Mouse (Mus musculus) embryonic facial prominence, embryonic 10.5 days (tissue): ENCODE measurements around the gene Trrap. TPM values are rescaled to one million over a fixed set of nuclear protein-coding genes. Genes with fewer than 3 reads are reported as not detected.

Source experiments
- DNase-seq: peaks from one replicate; pipeline ENCODE4 v3.0.0-alpha.2; 2017; ENCODE audit warnings: low spot score
- H3K27ac ChIP-seq: fragments of 300-500 bp; sonication (generic); replicated peaks from 2 replicates; pipeline ENCODE4 v1.5.1; 2016; ENCODE audit warnings: mild to moderate bottlenecking
- H3K27me3 ChIP-seq: fragments of 300-500 bp; sonication (generic); replicated peaks from 2 replicates; pipeline ENCODE4 v1.6.1; 2016; ENCODE audit warnings: low read depth, mild to moderate bottlenecking; ENCODE audit not compliant: poor library complexity, severe bottlenecking
- H3K36me3 ChIP-seq: fragments of 300-500 bp; sonication (generic); replicated peaks from 2 replicates; pipeline ENCODE4 v1.6.1; 2016; ENCODE audit warnings: mild to moderate bottlenecking, moderate library complexity
- H3K4me1 ChIP-seq: fragments of 300-500 bp; sonication (generic); 2 replicates; pipeline ENCODE4 v1.6.1; 2016
- H3K4me3 ChIP-seq: fragments of 300-500 bp; sonication (generic); 2 replicates; pipeline ENCODE4 v1.5.1; 2016; ENCODE audit warnings: mild to moderate bottlenecking, moderate library complexity
- H3K9me3 ChIP-seq: fragments of 300-500 bp; sonication (generic); 2 replicates; pipeline ENCODE4 v1.6.1; 2016; ENCODE audit warnings: mild to moderate bottlenecking
- WGBS: fragments of 180-500 bp; shearing (Covaris S2); methylation state at CpG from one replicate; pipeline ENCODE4 v1.1.7; 2016; 5-methylcytosine and 5-hydroxymethylcytosine counted together
- polyA plus RNA-seq: library from polyadenylated mRNA; unstranded; fragments of >200 nt; fragmentation: Nextera tagmentation; extraction: Ambion mirVana; gene quantifications from 2 replicates; pipeline ENCODE4 v1.2.1, GENCODE M21; 2016

The Trrap gene
- polyA plus RNA-seq, 1 experiment from 2014 or later: 85.2 TPM

DNA sequence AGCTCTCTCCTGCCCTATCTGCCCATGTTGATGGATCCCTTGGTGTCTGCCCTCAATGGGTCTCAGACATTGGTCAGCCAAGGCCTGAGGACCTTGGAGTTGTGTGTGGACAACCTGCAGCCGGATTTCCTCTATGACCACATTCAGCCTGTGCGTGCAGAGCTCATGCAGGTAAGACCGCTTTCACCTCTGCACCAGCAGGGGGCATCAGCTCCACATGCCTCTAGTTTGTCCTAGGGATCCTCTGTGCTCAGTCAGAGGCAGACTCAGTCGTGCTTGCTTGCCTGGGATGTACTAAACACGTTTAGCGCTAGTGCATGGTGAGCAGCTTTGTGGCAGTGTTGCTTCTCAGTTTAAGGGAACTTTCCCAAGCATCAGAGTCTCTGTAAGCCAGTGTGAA, 27.2 kb downstream of the Trrap start:
- H3K4me3 ChIP-seq: no peak overlapping the region
- H3K27ac ChIP-seq: no peak overlapping the region
- 80% methylated on average over 6 of the region's 6 CpGs for WGBS
- H3K4me1 ChIP-seq: no peaks in the 10 kb centered on the region
- H3K36me3 ChIP-seq: peaks cover 100% of the 10 kb centered on the region
- peak; percentile 38 for DNase-seq
- no peaks in the 10 kb centered on the region for H3K27me3 ChIP-seq
- H3K9me3 ChIP-seq: no peaks in the 10 kb centered on the region

DNA sequence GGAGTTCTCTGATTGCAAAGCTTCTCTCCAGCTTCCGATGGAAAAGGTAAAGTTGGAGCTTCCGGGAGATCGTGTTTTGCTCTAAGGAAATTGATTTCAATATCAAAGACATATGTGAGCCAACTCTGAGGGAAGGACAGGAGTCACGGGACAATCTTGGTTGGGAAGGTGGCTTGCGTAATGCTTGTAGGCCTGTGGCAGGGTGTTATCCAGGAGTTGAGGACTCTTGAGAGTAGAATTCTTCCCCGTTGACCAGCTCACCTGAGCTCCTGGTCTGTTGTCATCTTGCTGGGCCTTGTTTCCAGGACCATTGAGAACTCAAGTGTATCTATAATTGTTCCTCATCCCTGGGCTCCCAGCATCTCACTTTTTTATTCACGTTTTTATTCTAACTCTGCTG, 29.6 kb downstream of the Trrap start:
- Histone ChIP-seq H3K4me1 (no peaks in the 10 kb centered on the region), H3K4me3 (no peak overlapping the region), H3K9me3 (no peaks in the 10 kb centered on the region), H3K27me3 (no peaks in the 10 kb centered on the region), H3K36me3 (peaks cover 100% of the 10 kb centered on the region), H3K27ac (no peak overlapping the region)
- WGBS: 92% methylated on average over 7 of the region's 7 CpGs
- DNase-seq: no peak

GRCm38 (mm10) chr5:144803066-144803465, 35.5 kb downstream of the Trrap start:
- Histone ChIP-seq H3K9me3 (no peaks in the 10 kb centered on the region), H3K27me3 (no peaks in the 10 kb centered on the region), H3K36me3 (peaks cover 100% of the 10 kb centered on the region), H3K4me3 (no peak overlapping the region), H3K27ac (no peak overlapping the region), H3K4me1 (no peaks in the 10 kb centered on the region)
- WGBS: 92% methylated on average over 8 of the region's 8 CpGs
- no peak for DNase-seq

GRCm38 (mm10) chr5:144804181-144804580, 36.6 kb downstream of the Trrap start:
- WGBS: 93% methylated on average over 7 of the region's 7 CpGs
- H3K36me3 ChIP-seq: peaks cover 100% of the 10 kb centered on the region
- DNase-seq: no peak

GRCm38 (mm10) chr5:144806931-144807330, 39.4 kb downstream of the Trrap start:
- Histone ChIP-seq H3K9me3 (peaks cover 8% of the 10 kb centered on the region; the same call in 1 of the 2 replicates), H3K4me1 (no peaks in the 10 kb centered on the region), H3K4me3 (no peak overlapping the region), H3K36me3 (peaks cover 100% of the 10 kb centered on the region), H3K27ac (no peak overlapping the region), H3K27me3 (no peaks in the 10 kb centered on the region)
- 95% methylated on average over 10 of the region's 10 CpGs for WGBS
- DNase-seq: no peak

More at GRCm38 (mm10) chr5:144804181-144804580, 36.6 kb downstream of the Trrap start:
- H3K4me3 ChIP-seq: no peak overlapping the region
- no peaks in the 10 kb centered on the region for H3K9me3 ChIP-seq
- H3K27ac ChIP-seq: no peak overlapping the region
- no peaks in the 10 kb centered on the region for H3K27me3 ChIP-seq
- no peaks in the 10 kb centered on the region for H3K4me1 ChIP-seq

DNA sequence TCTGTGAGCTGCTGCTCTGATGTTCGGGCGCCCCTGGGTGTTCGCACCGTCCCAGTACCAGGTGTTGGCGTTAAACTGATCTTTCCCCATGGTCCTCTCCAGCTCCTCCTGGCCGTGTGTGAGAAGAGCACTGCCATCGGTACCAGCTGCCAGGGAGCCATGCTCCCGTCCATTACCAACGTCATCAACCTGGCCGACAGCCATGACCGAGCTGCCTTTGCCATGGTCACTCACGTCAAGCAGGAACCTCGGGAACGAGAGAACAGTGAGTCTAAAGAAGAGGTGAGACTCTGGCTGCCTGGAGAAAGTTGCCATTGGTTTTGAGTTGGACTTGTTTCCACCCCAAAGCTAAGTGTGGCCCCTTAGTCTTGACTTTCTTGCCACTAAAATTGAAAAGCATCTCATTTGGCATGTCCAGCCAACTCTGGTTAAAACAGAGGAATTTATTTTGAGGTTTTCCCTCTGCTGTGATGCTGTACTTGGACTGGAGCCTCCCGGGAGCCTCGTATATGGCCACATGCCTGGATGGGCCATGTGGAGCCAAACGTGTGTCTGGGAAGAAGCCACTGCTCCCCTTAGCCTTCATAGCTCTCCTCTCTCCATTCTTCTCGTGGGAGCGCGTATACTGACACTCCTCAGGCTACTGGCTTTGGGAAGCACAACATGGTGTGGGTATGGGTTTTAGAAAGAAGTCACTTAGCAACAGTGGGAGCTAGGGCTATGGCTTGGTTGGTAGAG, 61.0 kb downstream of the Trrap start:
- Histone ChIP-seq H3K36me3 (peaks cover 100% of the 10 kb centered on the region), H3K27me3 (no peaks in the 10 kb centered on the region), H3K4me3 (no peak overlapping the region), H3K27ac (no peak overlapping the region), H3K9me3 (no peaks in the 10 kb centered on the region), H3K4me1 (no peaks in the 10 kb centered on the region)
- WGBS: 95% methylated on average over 20 of the region's 20 CpGs
- DNase-seq: no peak

DNA sequence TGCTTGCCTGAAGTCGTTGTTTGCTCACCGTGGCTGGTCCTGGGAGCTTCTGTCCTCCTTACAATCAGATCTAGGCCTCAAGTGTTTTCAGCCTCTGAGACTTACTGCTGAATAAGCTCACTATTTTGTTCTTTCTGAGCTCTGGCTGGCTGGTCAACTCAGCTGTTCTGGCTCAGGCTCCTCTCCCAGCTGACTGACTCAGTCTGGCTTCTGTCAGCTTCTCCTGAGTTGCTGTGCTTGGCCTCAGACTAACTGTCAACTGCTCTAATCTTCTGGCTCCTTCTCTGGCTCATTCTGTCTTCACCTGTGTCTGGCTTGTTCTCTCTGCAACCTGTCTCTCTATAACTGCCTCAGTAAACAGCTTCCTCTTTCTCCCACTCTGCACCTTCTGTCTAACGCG, 62.1 kb downstream of the Trrap start:
- H3K36me3 ChIP-seq: peaks cover 100% of the 10 kb centered on the region
- 95% methylated on average over 4 of the region's 4 CpGs for WGBS

GRCm38 (mm10) chr5:144831840-144832469, 64.4 kb downstream of the Trrap start:
- Histone ChIP-seq H3K4me3 (no peak overlapping the region), H3K27me3 (no peaks in the 10 kb centered on the region), H3K36me3 (peaks cover 100% of the 10 kb centered on the region), H3K27ac (no peak overlapping the region), H3K9me3 (no peaks in the 10 kb centered on the region), H3K4me1 (no peaks in the 10 kb centered on the region)
- DNase-seq: no peak
- WGBS: 90% methylated on average over 9 of the region's 9 CpGs

More for the DNA sequence above, 62.1 kb downstream of the Trrap start:
- Histone ChIP-seq H3K27me3 (no peaks in the 10 kb centered on the region), H3K4me3 (no peak overlapping the region), H3K9me3 (no peaks in the 10 kb centered on the region), H3K4me1 (no peaks in the 10 kb centered on the region), H3K27ac (no peak overlapping the region)
- DNase-seq: no peak

GRCm38 (mm10) chr5:144836100-144836499, 68.6 kb downstream of the Trrap start:
- H3K4me3 ChIP-seq: no peak overlapping the region
- no peaks in the 10 kb centered on the region for H3K27me3 ChIP-seq
- no peaks in the 10 kb centered on the region for H3K4me1 ChIP-seq
- peak; percentile 12 for DNase-seq
- no peak overlapping the region for H3K27ac ChIP-seq
- H3K36me3 ChIP-seq: peaks cover 100% of the 10 kb centered on the region
- H3K9me3 ChIP-seq: no peaks in the 10 kb centered on the region
- WGBS: 93% methylated on average over 3 of the region's 3 CpGs

- Histone ChIP-seq H3K36me3 (peaks cover 100% of the 10 kb centered on the region), H3K4me3 (no peak overlapping the region), H3K4me1 (no peaks in the 10 kb centered on the region), H3K9me3 (no peaks in the 10 kb centered on the region), H3K27ac (no peak overlapping the region), H3K27me3 (no peaks in the 10 kb centered on the region)
- no peak for DNase-seq
- 97% methylated on average over 20 of the region's 20 CpGs for WGBS
Observed at GRCm38 (mm10) chr5:144845352-144845751, 77.8 kb downstream of the Trrap start.

DNA sequence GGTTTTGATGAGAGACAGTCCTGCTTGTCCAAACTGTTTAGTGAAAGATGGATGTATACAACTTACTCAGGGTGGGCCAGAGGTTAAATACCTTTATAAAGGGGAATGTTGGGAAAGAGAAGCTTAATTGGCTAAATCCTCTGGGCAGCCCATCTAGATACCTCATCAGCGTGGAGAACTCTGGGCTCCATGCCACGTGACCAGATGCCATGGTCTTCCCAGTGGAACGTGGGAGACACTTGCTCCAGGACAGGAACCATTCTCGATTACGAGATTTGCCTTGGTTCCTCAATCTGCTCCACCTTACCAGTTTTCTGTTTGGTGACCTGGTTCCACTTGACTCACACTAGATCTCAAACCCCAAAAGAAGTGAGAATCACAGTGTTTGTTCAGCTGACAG, 81.2 kb downstream of the Trrap start:
- Histone ChIP-seq H3K36me3 (peaks cover 100% of the 10 kb centered on the region), H3K27ac (no peak overlapping the region), H3K4me1 (no peaks in the 10 kb centered on the region), H3K4me3 (no peak overlapping the region), H3K27me3 (no peaks in the 10 kb centered on the region), H3K9me3 (0 out of 2 replicates have a peak, but pooled peaks cover 2% of the 10 kb centered on the region)
- DNase-seq: no peak
- 95% methylated on average over 5 of the region's 5 CpGs for WGBS

DNA sequence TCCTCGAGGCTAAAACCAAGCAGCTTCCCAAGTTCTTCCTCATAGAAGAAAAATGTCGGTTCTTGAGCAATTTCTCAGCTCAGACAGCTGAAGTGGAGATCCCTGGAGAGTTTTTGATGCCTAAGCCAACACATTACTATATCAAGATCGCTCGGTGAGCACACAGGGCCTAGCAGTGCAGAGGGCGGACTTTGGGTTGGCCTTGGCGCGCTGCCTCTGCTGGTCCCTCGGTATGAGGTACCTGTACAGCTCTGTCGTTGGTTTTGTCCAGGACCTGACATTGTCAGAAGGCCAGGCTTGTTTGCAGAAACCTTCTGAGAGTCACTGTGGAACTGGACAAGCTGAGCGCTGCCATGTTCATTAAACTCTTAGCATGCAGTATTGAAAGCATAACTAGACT, 82.4 kb downstream of the Trrap start:
- DNase-seq: no peak
- H3K27me3 ChIP-seq: no peaks in the 10 kb centered on the region
- H3K4me3 ChIP-seq: no peak overlapping the region
- 0 out of 2 replicates have a peak, but pooled peaks cover 2% of the 10 kb centered on the region for H3K9me3 ChIP-seq
- 94% methylated on average over 10 of the region's 10 CpGs for WGBS
- peaks cover 100% of the 10 kb centered on the region for H3K36me3 ChIP-seq
- H3K4me1 ChIP-seq: no peaks in the 10 kb centered on the region
- H3K27ac ChIP-seq: no peak overlapping the region

GRCm38 (mm10) chr5:144851820-144852219, 84.3 kb downstream of the Trrap start:
- no peaks in the 10 kb centered on the region for H3K4me1 ChIP-seq
- H3K4me3 ChIP-seq: no peak overlapping the region
- no peak overlapping the region for H3K27ac ChIP-seq
- WGBS: 97% methylated on average over 3 of the region's 3 CpGs
- 0 out of 2 replicates have a peak, but pooled peaks cover 2% of the 10 kb centered on the region for H3K9me3 ChIP-seq
- no peak for DNase-seq
- peaks cover 100% of the 10 kb centered on the region for H3K36me3 ChIP-seq
- H3K27me3 ChIP-seq: no peaks in the 10 kb centered on the region
